Mouse (Mus musculus) neural tube, embryonic 10.5 days (tissue): ENCODE results near the gene Map3k4.

Experiments
- DNase-seq: peaks from one replicate; pipeline ENCODE4 v3.0.0-alpha.2; 2017; ENCODE audit warnings: low spot score; ENCODE audit errors: extremely low spot score

Map3k4 gene

DNA sequence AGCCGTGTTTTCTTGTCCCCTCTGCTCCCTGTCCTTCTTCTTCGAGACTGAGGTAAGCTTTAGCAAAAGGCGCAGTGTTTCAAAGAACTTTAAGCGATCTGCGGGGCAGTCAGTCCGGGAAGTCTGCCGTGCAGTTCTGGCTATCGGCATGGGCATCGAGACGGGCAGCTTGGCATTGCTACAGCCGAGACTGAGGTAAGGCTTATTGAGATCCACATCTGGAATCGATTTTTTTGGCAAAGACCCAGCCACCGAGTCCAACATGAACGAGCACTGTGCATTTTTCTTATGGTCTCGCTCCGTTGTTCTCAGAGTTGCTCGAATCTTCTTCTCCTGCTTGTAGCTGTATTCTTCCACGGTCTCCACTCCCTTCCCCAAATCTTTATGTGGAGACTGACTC is 46.8 kb downstream of the Map3k4 start:
- DNase-seq, result no peak

DNA sequence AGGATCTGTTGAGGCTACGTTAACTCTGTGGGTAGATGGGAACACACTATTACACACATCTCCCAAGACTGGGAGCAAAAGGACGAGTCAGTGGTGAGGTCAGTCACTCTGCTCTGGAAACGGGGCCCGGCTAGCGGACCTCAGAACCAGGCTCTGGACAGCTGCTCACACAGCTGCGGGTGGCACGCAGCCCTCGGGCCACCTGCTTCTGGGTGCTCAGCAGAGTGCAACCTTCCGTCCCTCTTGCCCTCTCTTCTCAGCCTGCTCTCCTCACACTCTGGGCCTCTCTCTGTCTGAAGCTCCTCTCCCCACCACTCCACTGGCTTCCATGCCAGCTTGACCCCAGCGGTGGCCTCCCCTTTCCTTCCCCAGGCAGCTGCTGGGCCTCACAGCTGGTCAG is 50.1 kb downstream of the Map3k4 start:
- DNase-seq, result no peak

DNA sequence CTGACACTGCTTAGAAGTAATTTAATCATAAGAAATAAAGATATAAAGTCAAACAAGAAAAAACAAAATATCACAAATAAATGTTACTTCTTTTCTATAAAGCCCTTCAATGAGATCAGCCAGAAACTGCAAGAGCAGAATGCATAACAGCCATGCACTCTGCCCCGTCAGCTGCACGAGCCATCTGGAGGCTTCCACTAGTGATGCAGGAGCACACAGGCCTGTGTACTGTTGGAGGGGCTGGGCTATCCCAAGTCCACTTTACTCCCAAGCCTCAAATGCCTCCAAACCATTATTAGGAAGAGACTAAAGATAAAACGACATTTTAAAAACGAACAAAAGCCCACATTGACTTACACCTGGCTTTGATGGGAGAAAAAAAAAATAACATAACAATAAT is 50.5 kb downstream of the Map3k4 start:
- no peak for DNase-seq

DNA sequence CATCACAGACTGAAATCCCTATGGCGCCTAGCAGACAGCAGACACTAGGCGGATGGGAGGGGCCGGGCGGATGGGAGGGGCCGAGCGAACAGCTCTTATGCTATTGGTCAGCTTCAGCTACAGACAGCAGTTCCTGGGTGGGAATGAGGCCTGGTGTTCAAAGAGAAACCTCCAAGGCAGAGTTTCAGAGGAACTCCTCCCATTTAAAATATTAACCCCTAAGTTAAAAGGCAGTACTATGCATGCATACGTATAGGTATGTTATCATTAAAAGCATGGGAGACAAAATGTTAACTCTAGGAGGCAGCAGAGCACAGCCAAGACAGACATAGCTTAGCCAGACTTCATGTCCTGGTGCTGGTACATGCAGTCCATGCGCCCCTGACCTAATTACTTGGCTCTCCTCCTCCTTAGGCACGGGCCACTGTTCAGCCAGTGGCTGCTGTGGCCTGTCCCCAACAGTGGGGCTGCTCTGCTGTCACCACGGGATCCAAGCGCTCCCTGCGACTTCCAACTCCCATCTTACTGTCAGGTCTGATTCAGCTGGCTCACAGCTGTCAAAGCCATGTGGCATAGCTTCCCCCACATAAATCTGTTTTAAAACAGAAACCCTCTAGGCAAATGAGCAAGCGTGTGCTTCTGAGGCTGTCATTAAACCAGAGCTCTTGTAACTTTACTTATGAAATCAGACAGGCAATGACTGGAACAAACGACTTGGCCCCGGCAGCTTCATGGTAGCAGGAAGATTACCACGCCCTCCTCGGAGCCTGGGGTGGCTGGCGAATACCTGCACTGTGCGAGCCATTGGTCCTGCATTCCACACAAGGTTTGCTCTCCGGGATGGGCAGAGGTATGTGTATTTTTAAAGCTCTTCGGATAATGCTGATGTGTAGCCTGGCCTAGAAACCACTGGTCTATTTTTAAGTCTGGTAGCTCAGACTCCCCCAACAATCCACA is 52.3 kb downstream of the Map3k4 start:
- peak; percentile 46 for DNase-seq

DNA sequence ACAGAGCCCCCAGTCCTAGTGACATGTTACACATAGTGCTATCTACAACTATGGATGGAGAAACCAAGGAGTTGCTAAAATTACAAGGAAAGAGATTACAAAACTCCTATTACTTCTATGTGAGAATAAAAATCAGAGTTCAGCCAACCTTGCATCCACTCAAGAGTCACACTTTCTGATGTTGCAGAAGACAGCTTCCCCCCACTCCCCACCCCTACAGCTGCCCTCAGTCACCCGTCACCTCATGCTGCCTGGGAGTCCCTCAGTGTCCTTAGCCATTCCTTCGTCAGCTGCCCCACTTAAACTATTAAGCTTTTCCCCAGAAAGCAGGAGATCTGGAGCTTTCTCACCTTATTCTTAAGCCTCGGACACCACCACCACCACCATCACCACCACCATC is 54.3 kb downstream of the Map3k4 start:
- DNase-seq, result no peak

DNA sequence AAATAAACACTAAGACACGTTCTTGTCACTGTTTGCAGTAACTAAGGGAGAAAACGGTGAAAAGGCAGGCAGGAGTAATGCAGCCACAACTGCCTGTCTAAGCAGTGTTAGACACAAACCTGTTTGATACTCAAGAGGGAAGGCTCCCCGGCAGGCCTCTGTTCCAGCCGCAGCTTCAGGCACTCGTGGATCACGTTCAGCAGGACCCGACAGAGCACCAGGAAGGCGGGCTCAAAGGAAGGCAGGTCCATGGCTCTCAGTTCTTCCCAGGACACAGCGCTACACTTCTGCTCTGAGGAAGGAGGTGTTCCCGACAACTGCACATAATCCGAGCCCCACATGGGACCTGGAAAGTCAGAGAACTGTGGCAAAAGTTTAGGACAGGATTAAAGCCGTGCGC is 54.8 kb downstream of the Map3k4 start:
- no peak for DNase-seq

DNA sequence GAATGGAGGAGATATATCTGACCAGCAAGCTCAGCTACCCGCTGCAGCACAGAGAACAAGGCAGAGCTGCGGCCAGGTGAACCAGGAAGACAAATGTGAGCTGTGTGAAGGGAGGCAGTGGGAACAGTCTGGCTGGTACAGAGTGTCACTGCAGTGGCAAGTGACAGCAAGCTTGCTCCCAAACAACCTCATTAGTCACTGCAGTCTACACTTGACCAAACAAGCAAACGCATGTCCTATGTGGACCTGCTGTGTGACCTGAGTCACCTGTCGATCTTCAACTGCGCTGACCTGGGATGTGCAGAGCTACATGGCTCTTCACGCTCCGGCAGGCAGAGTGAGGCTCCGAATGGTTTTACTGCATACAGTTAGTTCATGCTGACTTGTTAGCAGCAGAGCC is 55.7 kb downstream of the Map3k4 start:
- no peak for DNase-seq

DNA sequence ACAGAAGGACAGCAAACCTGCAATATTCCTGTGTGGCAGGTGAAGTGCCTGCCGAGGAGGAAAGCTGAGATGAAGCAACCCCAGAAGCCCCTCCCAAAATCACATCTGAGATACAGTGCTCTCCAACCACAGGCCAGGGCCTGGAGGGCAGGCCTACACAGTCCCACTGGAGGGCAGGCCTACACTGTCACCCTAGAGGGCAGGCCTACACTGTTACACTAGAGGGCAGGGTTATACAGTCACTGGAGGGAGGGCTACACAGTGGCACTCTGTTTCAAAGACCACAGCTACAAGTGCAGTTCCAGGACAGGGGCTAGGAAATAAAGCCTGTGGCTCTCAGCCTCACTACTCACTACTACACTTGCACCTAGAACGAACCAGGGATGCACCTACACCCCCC is 56.7 kb downstream of the Map3k4 start:
- no peak for DNase-seq

DNA sequence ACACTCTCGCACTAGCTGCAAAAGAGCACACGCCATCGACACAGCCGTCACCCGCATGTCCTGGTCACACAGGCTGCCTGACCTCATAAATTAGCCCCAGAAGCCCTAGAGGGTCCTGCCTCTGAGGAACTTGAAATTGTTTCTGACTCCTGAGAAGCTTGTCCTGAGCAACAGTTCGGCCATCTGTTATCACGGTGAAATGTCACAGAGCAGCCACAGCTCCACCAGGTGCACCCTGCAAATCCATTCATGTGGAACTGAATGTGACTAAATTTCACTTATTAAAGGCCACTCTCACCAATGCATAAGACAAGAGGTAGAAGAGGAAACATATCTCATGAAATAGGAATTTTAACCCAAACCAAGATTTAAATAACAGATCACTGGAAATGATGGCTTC is 57.2 kb downstream of the Map3k4 start:
- DNase-seq, result no peak

DNA sequence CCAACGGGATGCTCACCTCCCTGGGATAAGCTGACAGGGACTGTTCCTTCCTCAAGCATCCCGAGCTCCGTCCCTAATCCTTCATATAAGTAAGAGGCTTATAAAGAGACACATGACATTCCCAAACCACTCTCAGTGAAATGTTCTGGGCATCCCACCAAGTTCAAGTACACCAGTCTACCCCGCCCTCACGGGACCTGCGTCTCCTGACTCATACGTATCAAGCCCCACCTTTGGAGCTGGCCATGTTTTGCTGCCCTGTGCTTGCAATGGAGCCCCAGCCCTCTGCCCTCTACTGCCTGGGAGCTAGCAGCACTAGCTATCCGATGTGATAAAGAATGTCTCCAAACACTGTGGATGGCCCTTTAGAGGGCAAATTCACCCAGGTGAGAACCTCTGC is 58.6 kb downstream of the Map3k4 start:
- DNase-seq, result no peak

DNA sequence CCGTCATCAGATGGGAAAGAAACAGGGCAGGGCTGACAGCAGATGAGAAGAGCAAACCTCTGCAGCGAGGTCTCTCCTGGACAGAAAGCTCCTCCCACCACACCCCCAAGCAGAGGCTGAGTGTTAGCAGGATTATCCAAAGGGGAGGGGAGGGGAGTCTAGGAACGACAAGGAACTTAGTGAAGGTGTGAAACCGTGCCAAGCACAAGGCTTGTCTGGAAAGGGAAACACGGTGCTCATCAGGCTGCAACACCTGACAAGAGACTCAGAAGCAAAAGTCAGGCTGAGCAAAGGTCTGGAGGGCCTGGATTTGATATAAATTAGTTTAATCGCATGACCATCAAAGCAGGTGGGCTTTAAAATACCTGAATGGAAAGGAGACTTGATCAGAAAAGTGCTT is 60.1 kb downstream of the Map3k4 start:
- no peak for DNase-seq

DNA sequence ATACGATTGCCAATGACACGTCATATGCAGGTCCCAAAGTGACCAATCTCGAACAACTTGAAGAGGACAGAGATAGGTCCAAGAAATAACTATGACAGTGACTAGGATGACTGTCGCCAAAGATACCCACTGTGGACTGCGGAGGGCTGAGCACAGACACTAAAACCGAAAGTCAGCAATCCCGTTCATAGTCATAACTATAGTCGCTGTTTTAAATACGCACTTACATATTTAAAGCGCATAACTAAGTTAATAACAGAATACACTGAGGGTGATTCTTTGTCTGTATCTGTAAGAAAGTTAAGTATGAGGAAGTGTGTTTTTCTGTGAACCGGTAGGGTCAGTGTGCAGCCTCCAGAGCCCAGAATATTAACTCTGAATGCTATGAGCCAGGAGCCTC is 62.5 kb downstream of the Map3k4 start:
- no peak for DNase-seq

DNA sequence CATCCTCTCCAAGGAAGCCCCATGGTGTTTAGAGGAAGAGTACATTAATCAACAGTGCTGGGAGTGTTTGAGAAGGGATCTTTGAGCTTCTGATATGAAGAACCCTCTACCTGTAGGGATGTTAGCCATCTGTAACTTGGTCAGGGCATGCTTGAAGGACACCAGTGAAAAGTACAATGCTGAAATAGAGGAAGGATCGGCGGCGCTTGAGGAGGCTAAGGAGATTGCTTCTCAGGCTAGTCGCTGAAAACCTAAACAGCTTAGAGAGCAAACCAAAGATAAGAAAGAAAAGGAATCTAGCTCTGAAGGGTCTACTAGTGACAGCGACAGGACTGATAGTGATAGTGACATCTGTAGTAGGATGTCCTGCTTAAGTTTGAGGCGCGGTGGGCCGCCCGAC is 68.0 kb downstream of the Map3k4 start:
- DNase-seq, result no peak

DNA sequence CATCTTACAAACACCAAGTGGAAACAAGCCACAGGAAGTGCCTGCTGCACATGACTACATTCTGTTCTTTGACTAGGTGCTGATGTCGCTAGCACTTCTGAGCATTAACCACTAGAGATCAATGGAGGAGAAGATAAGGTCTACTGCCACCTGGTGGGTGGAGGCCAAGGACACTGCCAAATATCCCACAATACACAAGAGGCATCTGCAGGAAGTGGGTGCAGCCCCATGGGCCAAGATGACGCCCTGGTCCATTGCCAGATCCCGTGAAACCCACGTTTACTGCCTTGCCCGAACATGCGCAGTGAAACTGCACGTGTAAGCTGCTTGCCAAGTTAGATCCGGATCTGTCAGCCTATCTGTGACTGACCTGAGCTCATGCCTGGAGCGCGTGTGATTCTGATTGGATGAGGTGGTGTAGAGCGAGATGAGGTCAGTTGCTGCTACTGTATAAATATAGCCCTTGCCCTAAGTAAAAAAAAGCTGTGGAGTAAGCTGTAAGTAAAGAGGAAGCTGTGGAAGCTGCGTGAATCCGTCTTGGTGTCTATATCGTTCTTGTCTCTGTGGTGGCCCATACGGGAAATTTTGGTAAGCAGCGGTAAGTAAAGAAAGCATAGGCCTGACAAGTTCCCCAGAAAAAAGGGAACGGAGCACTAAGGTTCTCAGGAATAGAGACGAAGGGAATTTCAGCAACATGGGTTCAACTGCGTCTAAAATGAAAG is 68.7 kb downstream of the Map3k4 start:
- no peak for DNase-seq

DNA sequence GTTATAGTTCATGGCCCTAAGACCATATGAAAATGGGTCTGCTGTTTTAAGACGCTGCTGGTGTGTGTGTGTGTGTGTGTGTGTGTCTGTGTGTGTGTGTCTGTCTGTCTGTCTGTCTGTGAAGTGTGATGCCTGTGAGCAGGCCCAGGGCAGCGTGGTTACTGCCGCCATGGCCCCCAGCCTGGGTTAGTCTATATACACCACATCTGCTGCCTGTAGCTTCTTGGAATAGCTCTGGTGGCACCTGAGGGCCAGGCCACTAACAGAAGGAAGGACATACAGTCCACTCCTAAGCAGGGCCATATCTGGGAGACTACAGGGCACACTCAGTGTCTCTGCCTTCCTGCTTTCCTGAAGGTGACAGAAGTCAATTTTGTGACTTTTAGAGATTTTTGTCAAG is 77.9 kb downstream of the Map3k4 start:
- no peak for DNase-seq

DNA sequence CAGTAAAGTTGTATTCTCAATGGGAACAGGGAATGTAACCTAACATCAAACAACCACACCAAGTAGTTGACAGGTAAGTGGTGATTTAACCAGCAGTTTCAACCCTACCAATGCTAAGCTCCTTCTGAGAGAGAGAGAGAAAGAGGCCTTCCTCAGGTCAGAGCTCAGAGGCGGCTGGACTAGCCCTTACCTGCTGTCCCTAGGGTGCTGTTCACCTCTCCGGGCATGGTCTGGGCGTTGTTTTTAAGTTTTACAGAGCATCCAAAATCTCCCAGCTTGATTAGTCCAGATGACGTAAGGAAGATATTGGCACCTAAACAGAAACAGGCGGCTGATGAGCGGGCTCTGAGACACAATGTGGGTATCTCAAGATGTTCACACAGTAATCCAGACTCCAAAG is 85.9 kb downstream of the Map3k4 start:
- DNase-seq, result no peak

DNA sequence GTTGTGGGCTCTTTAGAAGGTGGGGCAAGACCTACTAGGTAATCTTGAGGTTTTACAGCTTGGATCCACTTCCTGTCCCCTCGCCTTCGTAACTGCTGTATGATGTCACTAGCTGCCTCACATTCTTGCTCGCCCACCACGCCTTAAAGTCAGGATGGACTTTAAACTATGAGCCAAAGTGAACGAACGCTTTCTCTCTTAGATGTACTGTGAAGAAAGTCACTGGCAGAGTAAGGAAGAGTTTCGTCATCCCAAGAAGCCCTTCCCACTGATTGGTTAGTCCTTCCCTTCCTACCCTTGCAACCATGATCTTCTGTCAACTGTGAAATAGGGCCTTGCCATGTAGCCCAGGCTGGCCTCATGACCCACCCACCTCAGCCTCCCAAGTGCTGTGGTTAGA is 87.5 kb downstream of the Map3k4 start:
- no peak for DNase-seq

DNA sequence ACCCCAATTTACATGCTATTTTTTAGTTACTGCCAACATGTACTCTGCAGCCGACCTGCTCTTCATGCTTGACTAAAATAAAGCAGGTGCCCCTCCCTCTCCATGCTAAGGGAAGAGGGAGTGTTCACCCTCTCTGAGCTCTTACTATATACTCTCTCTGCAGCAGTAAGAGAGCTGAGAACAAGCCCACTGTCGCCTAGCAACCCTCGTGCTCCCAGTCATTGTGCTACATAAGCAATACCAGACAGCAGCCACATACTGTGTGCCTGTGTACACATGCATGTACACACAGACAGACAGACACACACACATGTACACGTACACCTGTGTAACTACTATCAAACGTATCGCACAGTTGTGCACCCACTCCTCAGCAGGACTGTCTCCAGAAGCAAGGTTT is 88.4 kb downstream of the Map3k4 start:
- no peak for DNase-seq

DNA sequence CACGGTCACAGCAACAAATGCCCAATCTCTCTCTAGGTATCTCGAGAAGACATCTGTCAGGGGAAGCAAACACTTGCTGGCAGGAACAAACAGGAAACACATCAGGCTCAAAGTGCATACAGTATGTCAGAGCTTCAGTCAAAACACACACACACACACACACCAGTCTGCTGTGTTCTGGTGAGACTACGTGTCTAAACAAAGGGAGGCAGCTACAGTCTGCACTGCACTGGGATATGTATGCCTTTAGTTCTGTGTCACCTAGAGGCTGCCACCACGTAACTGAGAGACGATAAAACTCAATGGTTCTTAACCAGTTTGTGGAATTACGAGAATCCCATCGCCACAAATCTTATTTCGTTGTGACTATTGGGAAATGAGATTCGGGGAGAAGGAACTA is 88.8 kb downstream of the Map3k4 start:
- DNase-seq, result no peak

DNA sequence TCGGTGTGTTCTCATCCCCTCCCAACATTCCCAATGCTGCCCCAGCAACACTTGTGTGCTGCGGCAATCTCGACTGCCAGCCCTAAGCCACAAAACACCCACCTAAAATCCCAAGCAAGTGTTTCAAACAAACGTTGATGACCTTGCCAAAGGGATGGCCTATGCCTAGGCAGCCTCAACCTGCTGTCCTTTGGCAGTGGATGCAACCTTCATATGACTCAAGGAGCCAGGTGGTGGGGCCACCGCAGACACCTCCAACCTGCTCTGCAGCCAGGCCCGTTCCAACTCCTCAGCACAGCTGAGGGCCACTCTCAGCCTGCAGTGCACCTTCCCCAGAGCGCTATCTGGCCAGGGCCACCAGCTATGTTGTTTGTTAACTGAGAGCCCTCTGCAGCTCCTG is 90.1 kb downstream of the Map3k4 start:
- DNase-seq, result no peak

DNA sequence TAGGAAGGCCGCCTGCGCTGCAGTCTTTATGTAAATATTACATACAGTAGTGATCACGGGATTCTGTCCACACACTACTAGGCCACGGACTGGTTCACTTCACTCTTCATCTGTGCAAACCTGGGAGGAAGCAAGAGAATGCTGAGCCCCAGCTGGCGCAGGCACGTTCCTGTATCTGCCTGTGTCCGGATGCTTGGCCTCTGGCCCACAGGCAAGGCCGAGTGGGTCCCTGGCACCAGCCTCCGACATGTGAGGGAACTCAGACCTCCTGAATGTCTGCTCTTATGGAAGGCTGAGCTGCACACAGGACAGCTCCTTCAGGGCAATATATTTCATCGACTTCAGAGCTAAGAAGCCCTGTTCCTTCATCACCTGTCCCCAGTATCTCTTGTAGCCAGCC is 90.6 kb downstream of the Map3k4 start:
- DNase-seq, result no peak

DNA sequence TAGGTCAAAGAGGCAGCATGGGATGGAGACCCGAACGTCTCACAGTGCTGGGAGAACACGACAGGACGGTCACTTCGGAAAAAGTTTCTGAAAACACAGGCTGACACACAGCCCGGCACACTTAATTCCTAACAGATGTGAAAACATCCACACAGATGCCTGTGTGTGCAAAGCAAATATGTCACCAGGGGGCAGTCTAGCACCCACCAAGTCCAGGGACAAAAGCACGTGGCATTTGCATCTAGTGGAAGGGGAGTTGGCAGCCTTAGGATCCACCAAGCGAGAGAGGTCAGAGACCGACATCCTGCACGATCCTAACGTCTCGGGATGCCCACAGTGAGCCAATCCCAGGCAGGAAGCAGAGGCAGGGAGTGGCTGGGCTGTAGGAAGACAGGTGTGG is 92.0 kb downstream of the Map3k4 start:
- DNase-seq, result peak; percentile 41

DNA sequence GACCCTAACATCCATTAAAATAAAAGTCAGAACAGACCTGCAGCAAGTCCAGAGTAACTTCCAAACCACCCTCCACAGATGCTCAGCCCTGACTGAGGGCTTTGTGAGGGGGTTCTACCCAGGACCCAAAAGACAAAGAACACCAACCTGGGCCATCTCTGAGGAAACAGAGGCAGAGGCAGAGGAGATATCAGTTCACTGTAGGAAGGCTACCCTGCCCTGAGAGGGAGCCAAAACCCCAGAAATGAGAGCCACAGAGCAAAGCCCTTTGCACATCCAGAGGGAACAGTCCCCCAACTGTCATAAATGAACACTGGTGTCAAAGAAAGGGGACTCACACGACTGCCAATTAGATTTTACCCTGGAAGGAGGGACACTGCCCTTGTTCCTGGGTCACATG is 93.4 kb downstream of the Map3k4 start:
- no peak for DNase-seq
